Mouse (Mus musculus) central nervous system, embryonic 11.5 days (tissue): ENCODE measurements around the gene Ndufv3. TPM values are rescaled to one million over a fixed set of nuclear protein-coding genes. Genes with fewer than 3 reads are reported as not detected.

Experiments
- polyA plus RNA-seq: library from polyadenylated mRNA; depleted of rRNA; stranded (reverse); fragments of >200 nt; gene quantifications from 2 replicates; pipeline ENCODE4 v1.2.3, GENCODE M21; 2012; rRNA removed

The Ndufv3 gene
- polyA plus RNA-seq = 126 and 173 TPM in 2 replicates

DNA sequence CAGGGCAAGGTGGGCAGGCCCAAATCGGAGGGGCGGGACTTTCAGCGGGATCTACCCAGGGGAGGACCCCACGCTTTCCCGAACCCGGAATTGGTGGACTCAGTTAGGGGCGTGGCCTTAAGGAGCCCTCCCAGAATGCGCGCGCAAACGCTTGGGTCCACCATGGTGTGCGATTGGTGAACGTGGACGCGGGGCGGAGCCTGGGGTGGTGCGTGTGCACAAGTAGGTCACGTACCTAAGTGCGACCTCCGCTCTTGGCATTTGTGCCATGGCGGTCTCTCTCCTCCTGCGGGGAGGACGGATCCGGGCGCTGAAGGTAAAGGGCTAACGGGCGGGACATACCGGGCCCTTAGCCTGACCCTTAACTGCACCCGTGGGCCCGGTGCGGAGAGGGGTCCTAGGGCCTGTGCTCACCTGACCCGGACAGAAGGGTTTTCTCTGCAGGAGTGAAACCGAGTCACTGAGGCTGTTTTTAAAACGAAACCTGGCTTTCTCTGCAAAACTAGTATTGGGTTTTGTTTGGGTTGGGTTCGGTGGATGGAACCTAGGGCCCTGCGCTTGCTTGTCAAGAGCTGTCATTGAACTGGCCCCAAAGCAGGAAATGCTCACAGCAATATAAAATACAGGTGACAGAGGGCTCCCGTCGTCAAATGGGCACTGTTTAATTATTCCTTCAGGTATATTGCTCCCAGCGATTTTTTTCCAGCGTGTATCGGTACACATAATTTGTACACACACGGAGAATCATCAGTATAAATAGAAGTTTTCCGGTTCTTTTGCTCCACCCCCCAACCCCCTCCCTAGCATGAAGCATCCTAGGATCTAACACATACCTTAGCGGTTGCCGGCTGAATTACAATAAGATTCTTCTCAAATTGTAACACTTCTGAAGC is at the start of gene Ndufv3, which contains the start of gene Wdr4:
Gene Ndufv3 (plus strand): TSS at position 170 of the 893 bp plus-strand sequence.
Gene Wdr4 (minus strand): TSS at position 35 of the 893 bp plus-strand sequence.

DNA sequence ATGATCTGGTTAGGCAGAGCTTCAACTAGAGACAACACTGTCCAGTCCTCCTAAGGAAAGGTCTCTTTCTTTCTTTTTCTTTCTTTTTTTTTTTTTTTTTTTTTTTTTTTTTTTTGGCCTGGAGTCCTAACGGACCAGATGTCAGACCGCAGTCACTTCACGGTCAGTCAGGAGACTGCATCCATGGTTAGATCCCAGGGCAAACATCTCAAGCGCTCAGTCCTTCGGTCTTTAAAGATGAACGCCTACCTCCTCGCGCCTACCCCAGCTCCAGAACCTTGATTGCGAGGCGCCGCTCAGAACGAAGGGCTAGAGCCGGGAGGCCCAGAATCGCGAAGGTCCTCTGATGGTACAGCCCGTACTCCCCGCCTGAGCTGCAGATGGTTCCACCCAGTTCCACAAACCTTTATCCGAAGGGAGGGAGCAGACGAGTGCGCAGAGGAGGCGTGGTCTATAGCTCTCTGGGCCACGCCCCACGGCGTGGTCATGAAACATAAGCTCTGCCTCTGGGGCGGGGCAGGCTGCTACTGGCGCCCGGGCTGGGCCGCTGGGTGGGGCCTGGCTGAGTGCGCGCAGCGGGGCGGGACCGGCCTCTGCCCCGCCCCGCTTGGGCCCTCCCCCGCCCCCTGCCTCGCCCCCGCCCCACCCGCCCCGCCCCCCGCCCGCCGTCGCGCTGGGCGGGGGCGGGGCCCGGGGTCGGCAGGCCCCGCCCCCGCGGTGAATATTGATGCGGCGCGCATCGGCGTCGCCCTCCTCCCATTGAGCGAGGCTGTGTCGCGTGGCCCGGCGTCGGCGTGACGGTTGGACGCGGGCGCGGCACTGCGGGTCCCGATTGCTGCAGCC is 44.3 kb downstream of the Ndufv3 start, which contains the start of gene Pknox1:
Gene Pknox1 (plus strand): TSS at position 720 of the 843 bp plus-strand sequence.

Other genes starting within 250 kb of the Ndufv3 start
- gene Rsph1, start 242.7 kb upstream of the Ndufv3 start, polyA plus RNA-seq = 1.0 and 2.0 TPM in 2 replicates
- gene Slc37a1, start 233.3 kb upstream of the Ndufv3 start, polyA plus RNA-seq = 5.0 and 7.4 TPM in 2 replicates
- gene Pde9a, start 133.9 kb upstream of the Ndufv3 start, polyA plus RNA-seq = 38.0 and 41.0 TPM in 2 replicates
- gene Wdr4, start 135 bp upstream of the Ndufv3 start, polyA plus RNA-seq = 40.1 and 44.8 TPM in 2 replicates
- 26.0 and 31.6 TPM in 2 replicates for gene Pknox1, start 44.6 kb downstream of the Ndufv3 start, polyA plus RNA-seq
- 1.3 and 1.6 TPM in 2 replicates for gene Cbs, start 117.1 kb downstream of the Ndufv3 start, polyA plus RNA-seq
- gene U2af1, start 138.8 kb downstream of the Ndufv3 start, polyA plus RNA-seq = 429 and 627 TPM in 2 replicates
- gene Cryaa, start 157.7 kb downstream of the Ndufv3 start, polyA plus RNA-seq = 1.2 and 1.8 TPM in 2 replicates